Mouse (Mus musculus) stomach, adult 2 months (tissue): ENCODE measurements around the gene Gm10471. TPM values are rescaled to one million over a fixed set of nuclear protein-coding genes. Genes with fewer than 3 reads are reported as not detected.

Experiments used
- polyA plus RNA-seq: library from polyadenylated mRNA; depleted of rRNA; stranded (reverse); fragments of >200 nt; gene quantifications from 2 replicates; pipeline ENCODE4 v1.2.3, GENCODE M21; 2012; rRNA removed

The Gm10471 gene
- not detected in 2 replicates for polyA plus RNA-seq

DNA sequence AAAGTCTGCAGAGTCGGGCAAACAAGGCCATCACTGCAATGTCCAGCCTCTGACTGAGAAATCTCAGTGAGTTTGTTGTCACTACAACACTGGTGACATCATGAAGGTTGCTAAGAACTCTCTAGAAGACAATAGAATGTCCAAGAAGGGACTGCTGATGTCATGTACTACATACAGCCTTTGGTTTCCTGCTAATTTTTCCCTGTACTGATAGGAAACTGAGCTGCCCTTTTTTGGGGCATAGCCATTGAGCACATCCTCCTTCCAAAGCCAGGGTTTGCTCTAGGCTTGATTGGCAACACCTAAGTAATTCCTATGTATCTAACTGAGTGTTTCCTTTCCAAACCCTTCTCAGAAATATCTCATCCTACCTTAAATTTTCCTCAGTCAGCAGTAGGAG is at the start of gene Gm10471:
TSS of gene Gm10471 (minus strand) at position 101 of the 400 bp plus-strand sequence.

DNA sequence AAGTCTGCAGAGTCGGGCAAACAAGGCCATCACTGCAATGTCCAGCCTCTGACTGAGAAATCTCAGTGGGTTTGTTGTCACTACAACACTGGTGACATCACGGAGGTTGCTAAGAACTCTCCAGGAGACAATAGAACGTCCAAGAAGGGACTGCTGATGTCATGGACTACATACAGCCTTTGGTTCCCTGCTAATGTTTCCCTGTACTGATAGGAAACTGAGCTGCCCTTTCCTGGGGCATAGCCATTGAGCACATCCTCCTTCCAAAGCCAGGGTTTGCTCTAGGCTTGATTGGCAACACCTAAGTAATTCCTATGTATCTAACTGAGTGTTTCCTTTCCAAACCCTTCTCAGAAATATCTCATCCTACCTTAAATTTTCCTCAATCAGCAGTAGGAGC is 32.2 kb upstream of the Gm10471 start, which contains the start of gene Gm10220:
TSS of gene Gm10220 (minus strand) at position 101 of the 400 bp plus-strand sequence.

DNA sequence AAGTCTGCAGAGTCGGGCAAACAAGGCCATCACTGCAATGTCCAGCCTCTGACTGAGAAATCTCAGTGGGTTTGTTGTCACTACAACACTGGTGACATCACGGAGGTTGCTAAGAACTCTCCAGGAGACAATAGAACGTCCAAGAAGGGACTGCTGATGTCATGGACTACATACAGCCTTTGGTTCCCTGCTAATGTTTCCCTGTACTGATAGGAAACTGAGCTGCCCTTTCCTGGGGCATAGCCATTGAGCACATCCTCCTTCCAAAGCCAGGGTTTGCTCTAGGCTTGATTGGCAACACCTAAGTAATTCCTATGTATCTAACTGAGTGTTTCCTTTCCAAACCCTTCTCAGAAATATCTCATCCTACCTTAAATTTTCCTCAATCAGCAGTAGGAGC is 16.2 kb upstream of the Gm10471 start, which contains the start of gene 5031410I06Rik:
TSS of gene 5031410I06Rik (minus strand) at position 101 of the 400 bp plus-strand sequence.

DNA sequence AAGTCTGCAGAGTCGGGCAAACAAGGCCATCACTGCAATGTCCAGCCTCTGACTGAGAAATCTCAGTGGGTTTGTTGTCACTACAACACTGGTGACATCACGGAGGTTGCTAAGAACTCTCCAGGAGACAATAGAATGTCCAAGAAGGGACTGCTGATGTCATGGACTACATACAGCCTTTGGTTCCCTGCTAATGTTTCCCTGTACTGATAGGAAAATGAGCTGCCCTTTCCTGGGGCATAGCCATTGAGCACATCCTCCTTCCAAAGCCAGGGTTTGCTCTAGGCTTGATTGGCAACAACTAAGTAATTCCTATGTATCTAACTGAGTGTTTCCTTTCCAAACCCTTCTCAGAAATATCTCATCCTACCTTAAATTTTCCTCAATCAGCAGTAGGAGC is 30.6 kb downstream of the Gm10471 start, which contains the start of gene Gm7347:
TSS of gene Gm7347 (minus strand) at position 101 of the 400 bp plus-strand sequence.

DNA sequence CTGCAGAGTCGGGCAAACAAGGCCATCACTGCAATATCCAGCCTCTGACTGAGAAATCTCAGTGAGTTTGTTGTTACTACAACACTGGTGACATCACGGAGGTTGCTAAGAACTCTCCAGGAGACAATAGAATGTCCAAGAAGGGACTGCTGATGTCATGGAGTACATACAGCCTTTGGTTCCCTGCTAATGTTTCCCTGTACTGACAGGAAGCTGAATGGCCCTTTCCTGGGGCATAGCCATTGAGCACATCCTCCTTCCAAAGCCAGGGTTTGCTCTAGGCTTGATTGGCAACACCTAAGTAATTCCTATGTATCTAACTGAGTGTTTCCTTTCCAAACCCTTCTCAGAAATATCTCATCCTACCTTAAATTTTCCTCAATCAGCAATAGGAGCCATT is 49.6 kb downstream of the Gm10471 start, which contains the start of gene Speer4a:
TSS of gene Speer4a (minus strand) at position 101 of the 400 bp plus-strand sequence.

Other genes with a start within 250 kb of the Gm10471 start
- gene Gm21663, start 146.9 kb downstream of the Gm10471 start, polyA plus RNA-seq: not detected in 2 replicates
- not detected in 2 replicates for gene Gm21671, start 134.9 kb downstream of the Gm10471 start, polyA plus RNA-seq
- not detected in 2 replicates for gene Gm21680, start 116.6 kb downstream of the Gm10471 start, polyA plus RNA-seq
- not detected in 2 replicates for gene Gm21698, start 100.6 kb downstream of the Gm10471 start, polyA plus RNA-seq
- gene Gm1979, start 84.5 kb downstream of the Gm10471 start, polyA plus RNA-seq: not detected in 2 replicates
- gene Gm5862, start 66.4 kb downstream of the Gm10471 start, polyA plus RNA-seq: not detected in 2 replicates
- gene Speer4a, start 49.7 kb downstream of the Gm10471 start, polyA plus RNA-seq: not detected in 2 replicates
- gene Gm7347, start 30.7 kb downstream of the Gm10471 start, polyA plus RNA-seq: not detected in 2 replicates
- not detected in 2 replicates for gene 5031410I06Rik, start 16.1 kb upstream of the Gm10471 start, polyA plus RNA-seq
- gene Gm10220, start 32.1 kb upstream of the Gm10471 start, polyA plus RNA-seq: not detected in 2 replicates
- 0.02 TPM in 1 of 2 replicates, not detected in the other for gene Gm7361, start 168.4 kb upstream of the Gm10471 start, polyA plus RNA-seq